Mouse (Mus musculus) c-Kit-positive CD71-positive TER-119-positive erythroid progenitor cells, embryonic 14.5 days (primary cell): ENCODE measurements at regions not wholly inside any gene's neighbourhood (a gene's known extent, or its start where the extent isn't known, plus 50 kb on each side); places are given as distances from the start of the nearest gene placed in this dataset.
A peak's percentile ranks its signal among the peaks of the same experiment; 100 is the strongest.

Experiments
- DNase-seq: peaks from one replicate; pipeline ENCODE4 v3.0.0-alpha.2; 2013; ENCODE audit warnings: low spot score

DNA sequence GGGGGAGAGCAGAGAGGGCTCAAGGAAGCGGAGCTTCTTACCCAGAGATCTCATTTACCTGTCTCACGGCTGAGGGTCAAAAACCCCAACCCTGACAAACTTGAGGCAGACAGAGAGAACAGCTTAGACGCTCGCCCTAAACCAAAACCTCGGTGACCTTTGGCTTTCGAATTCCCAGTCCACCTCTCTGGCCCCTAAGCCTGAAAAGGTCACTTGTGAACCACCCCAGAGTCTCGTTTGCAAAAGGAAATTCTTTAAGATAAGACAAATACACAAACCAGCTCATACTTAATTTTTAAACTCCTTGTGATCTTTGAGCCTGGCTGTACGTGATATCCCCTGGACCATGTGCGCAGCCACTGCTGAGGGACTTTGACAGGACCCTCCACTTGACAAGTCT lies 250.2 kb upstream of the Dio3 start:
- no peak for DNase-seq

- DNase-seq = peak; percentile 11
Measured at GRCm38 (mm10) chr12:110031326-110031725, 247.5 kb upstream of the Dio3 start.

- no peak for DNase-seq
Measured at GRCm38 (mm10) chr12:110035171-110035570, 243.7 kb upstream of the Dio3 start.

DNA sequence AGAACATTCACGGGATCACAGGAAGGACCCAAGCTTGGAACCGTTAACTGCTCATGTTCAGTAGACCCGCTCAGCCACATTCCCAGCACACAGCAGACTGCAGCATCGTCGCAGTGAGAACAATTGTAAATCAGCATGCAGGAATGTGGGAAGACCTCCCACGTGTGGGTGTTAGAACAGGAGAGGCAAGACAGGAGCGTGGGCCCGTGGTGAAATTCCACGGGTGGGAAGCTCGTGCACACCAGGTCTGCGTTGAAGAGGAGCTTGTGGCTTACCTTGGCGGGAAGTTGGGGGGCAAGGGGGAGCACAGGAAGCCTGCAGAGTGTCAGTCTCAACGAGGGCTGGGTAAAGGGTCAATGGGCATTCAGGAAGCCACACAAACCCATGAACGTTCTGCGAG lies 238.2 kb upstream of the Dio3 start:
- DNase-seq = no peak

GRCm38 (mm10) chr12:110041782-110042181 lies 237.1 kb upstream of the Dio3 start:
- DNase-seq = no peak

GRCm38 (mm10) chr12:110044266-110044665 lies 234.6 kb upstream of the Dio3 start:
- DNase-seq = no peak

GRCm38 (mm10) chr12:110044721-110045120 lies 234.1 kb upstream of the Dio3 start:
- DNase-seq = no peak

DNA sequence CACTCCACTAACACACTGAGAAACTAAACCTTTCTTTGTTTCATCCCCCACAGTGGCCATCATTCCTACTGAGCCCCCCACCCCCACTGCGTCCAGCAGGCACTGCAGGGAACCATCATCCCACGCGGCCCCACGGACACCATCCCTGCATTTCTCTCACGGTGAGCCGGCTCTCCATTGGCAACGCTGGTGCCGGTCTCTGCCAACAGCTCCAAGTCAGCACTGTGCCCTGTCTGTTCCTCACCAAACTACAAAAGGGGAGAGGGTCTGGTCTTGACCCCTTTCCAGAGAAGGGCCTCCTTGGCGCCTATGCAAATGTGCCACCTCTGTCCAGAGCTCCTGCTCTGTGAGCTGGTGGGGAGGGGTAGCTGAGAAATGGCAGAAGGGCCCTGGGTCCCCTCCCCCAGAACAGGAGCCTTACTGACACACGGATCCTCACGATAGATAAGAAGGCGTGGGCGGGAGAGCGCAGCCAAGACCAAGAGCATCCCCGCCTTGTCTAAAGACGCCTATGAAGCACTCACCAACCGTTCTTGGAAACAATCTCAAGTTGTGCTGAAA lies 233.0 kb upstream of the Dio3 start:
- no peak for DNase-seq

GRCm38 (mm10) chr12:110046613-110047012 lies 232.3 kb upstream of the Dio3 start:
- DNase-seq = no peak

DNA sequence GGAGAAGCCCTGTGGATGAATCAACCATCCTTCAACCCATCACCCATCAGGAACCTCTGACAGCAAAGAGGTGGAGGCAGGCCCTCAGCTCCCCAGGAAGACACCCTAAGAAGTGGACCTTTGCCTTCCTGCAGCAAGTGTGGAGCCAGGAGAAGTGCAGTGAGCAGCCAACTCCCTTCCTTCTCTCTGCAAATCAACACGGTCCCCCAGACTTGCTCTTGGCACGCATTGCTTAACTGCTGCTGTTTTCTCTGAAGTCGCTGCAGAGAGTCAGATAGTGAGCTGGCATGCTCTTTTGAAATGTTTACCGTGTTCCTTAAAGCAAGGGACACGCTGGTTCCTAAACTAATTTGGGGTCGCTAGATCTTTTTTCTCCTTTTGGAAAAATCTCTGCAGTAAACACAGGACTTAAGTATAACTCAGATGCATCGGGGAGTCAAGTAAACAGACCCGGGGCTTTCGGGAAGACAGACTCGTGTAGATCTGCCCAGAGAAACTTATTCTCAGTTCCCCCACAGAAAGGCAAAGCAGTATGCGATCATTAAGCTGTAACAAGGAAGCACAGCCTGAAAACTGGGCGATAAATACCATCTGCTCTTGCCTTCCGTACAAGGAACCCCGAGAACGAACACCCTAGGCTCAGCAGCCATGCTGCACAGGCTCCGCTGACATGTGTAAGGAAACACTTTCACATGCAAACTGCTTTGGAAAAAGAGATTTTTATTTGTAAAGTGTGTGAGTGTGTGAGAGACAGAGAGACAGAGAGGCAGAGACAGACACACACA lies 231.2 kb upstream of the Dio3 start:
- no peak for DNase-seq

DNA sequence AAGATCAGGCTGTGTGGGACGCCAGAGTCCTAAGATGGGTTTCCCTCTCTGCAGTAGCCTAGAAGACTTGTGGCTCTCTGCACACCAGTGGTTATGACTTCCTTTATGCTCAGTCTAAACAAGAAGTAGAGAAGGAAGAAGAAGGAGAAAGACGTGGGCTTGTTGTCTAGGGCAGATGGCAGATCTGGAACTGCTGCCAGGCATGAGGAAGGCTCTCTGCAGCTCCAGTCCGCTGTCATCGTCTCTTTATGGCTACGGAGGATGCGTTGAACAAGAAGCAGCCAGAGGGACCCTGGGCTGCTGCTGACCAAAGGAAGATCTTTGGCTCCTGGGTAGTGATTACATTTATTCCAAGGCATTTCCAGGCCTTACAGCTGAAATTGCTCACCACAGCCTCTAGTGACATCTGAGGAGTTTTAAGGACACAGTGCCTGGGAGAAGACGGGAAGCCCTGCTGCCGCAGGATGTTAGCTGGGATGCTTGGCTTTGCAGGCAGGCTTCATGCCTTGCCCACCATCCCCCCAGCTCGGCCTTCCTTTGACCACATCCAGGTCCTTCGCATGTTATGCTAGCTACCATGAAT lies 229.6 kb upstream of the Dio3 start:
- DNase-seq = no peak

DNA sequence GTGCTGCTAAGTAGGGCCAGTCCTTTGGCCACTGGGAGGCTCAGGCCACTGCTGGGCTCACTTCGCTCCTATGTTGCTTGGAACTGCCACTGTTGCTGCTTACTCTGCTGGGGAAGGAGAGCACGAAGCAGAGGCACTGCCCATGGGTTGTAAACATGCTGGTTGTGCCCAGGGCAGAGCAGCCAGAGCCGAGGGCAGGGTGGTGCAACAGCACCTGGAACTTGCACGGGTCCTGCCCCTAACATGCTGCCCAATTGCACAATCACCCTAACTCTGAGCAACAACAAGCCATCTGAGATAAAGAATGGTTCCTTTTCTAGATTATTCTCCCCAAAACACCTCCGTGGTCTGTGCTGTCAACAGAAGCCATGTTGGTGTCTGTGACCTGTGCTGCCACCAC lies 219.5 kb upstream of the Dio3 start:
- DNase-seq = no peak

DNA sequence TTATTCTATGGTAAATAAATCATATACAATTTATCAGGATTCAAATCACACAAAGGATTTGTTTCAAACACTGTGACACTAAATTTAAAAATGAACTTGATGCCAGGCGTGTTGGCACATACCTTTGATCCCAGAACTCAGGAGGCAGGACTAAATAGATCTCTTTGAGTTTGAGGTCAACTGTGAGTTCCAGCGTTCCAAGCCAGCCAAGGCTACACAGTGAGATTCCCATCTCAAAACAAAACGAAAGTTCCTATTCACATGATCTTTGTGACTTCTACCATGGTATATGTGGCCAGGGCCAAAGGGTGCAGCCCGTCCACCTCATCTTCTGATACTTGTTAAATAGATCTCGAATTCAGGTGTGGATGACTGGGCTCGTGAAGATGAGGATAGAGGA lies 216.9 kb upstream of the Dio3 start:
- no peak for DNase-seq

GRCm38 (mm10) chr12:110063013-110063412 lies 215.9 kb upstream of the Dio3 start:
- no peak for DNase-seq

- no peak for DNase-seq
Measured at GRCm38 (mm10) chr12:110066361-110066885, 212.4 kb upstream of the Dio3 start.

DNA sequence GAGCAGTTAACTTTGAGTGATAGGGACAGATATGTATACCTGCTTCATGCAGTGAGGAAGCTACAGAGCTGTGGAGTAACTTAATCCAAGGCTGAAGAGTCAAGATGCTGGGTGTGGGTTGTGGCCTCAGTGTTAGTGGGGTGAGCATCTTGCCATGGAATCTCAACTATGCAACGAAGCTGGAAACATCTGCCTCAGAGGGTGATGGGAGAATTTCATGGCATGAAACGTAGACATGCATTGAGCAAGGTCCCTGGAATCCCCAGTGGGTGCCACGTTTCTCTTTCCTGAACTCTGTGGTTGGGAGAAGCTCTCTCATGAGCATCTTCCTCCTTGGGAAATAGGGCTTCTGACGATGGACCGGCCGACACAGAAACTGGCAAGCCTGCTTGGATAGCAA lies 208.4 kb upstream of the Dio3 start:
- no peak for DNase-seq

- DNase-seq = no peak
Measured at GRCm38 (mm10) chr12:110071823-110072222, 207.0 kb upstream of the Dio3 start.

GRCm38 (mm10) chr12:110074921-110075320 lies 203.9 kb upstream of the Dio3 start:
- no peak for DNase-seq

- no peak for DNase-seq
Measured at GRCm38 (mm10) chr12:110077211-110077884, 201.5 kb upstream of the Dio3 start.

DNA sequence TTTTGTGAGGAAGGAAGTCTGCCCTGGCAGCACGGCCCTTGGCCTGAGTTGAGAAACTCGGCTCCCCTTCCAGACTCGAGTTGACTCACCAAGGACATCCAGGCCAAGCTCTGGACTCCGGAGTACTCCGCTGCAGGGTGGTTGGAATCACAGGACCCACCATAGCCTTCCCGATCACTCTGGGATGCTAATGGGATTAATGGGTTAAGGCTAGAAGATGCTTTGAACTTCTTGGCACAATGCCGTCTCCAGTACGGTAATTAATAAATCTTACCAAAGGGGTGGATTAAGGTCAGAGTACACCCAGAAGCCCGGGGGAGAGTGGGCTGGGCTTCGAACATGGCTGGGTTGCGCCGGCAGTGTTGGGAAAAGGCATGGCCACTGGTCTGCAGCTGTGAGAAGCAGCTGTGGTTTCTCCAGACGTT lies 200.8 kb upstream of the Dio3 start:
- DNase-seq = no peak

DNA sequence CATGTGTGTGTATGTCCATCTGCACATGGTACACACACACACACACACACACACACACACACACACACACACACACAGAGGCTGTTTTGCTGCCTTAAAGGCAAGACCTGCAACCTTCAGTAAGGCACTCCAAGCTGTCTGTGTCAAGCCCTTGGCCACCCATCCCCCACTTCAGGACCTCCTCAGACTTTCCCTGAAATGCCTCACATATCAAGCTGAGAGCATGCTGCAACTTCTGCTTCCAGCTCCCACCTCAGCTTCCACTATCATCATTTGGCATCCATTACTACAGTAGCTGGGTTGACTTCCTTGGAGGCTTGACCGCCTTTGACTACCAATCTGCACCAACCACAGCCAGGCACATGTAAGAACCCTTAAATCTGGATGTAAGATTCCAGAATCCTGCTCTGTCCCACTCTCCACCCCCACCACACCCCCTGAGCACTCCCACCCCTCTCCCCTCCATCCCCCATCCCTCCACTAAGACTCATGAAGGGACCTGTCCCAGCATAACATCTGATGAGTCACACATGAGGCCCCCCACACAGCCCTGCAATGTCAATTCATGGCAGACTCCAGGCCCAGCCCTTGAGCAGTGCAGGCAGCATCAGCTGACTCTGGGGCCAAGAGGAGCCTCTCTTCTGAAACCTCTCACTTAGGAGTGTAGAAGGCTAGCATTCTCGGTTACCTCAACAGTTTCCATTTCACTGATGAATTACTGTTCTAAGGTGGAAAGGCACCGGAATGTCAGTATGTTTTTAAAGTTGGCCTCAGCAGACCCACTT lies 196.8 kb upstream of the Dio3 start:
- DNase-seq = no peak

DNA sequence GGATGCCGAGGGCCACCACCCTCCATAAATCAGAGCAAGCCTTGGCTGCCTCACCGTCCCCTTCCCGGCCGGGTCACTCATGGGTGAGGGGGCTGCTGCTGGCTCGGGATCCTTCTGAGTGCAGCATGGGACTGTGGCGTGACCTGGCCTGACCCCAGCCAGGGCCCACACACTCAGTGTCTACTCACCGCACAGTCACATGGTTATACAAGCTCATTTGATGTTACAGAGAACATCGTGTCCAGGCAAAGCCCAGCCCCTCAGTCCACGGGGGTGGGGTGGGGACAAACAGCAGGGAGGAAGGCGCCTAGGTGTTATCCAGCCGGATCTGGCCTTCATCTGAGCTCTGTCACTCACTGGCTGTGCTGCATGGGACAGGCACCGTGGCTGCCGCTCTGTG lies 195.9 kb upstream of the Dio3 start:
- no peak for DNase-seq
